Mouse (Mus musculus) heart, postnatal 0 days (tissue): ENCODE measurements around the gene Cap2. TPM values are rescaled to one million over a fixed set of nuclear protein-coding genes. Genes with fewer than 3 reads are reported as not detected.

Experiments
- ATAC-seq: fragments of 200-750 bp; cut with Nextera tagmentation; 2 replicates; pipeline ENCODE4 v1.8.0; 2017; ENCODE audit warnings: low read depth, moderate number of reproducible peaks, moderate library complexity; ENCODE audit not compliant: insufficient read depth
- DNase-seq: peaks from one replicate; pipeline ENCODE4 v3.0.0-alpha.2; 2016; ENCODE audit warnings: low spot score
- H3K27ac ChIP-seq: fragments of 300-500 bp; sonication (generic); 2 replicates; pipeline ENCODE4 v1.5.1; 2014; ENCODE audit warnings: low read depth, mild to moderate bottlenecking
- H3K27me3 ChIP-seq: fragments of 300-500 bp; sonication (generic); 2 replicates; pipeline ENCODE4 v1.6.1; 2014; ENCODE audit warnings: low read length, mixed read lengths; ENCODE audit not compliant: control insufficient read depth, insufficient read depth
- H3K36me3 ChIP-seq: fragments of 300-500 bp; sonication (generic); replicated peaks from 2 replicates; pipeline ENCODE4 v1.6.1; 2014; ENCODE audit warnings: low read length, mixed read lengths; ENCODE audit not compliant: control insufficient read depth, insufficient read depth
- H3K4me1 ChIP-seq: fragments of 300-500 bp; sonication (generic); 2 replicates; pipeline ENCODE4 v1.6.1; 2014; ENCODE audit warnings: antibody characterized with exemption; ENCODE audit not compliant: control insufficient read depth, insufficient read depth
- H3K4me2 ChIP-seq: fragments of 300-500 bp; sonication (generic); 2 replicates; pipeline ENCODE4 v1.6.1; 2014; ENCODE audit warnings: low read depth, mild to moderate bottlenecking, low read length, moderate library complexity
- H3K4me3 ChIP-seq: fragments of 300-500 bp; sonication (generic); 2 replicates; pipeline ENCODE4 v1.5.1; 2014; ENCODE audit warnings: low read depth, low read length
- H3K9ac ChIP-seq: fragments of 300-500 bp; sonication (generic); replicated peaks from 2 replicates; pipeline ENCODE4 v1.6.1; 2014; ENCODE audit warnings: low read depth, low read length, mixed read lengths
- H3K9me3 ChIP-seq: fragments of 300-500 bp; sonication (generic); replicated peaks from 2 replicates; pipeline ENCODE4 v1.6.1; 2016; ENCODE audit warnings: low read length; ENCODE audit not compliant: control insufficient read depth
- CTCF ChIP-seq: IDR thresholded peaks from 2 replicates; pipeline ENCODE4 v1.5.1; 2016; ENCODE audit warnings: antibody characterized with exemption, control low read depth, low read depth
- EP300 ChIP-seq: IDR thresholded peaks from 2 replicates; pipeline ENCODE4 v1.6.1; 2016; ENCODE audit warnings: antibody characterized with exemption, low read depth
- WGBS: fragments of 180-500 bp; shearing (Covaris S2); extraction: QIAGEN DNeasy Blood & Tissue Kit; methylation state at CpG from one replicate; pipeline ENCODE4 v1.1.7; 2014; 5-methylcytosine and 5-hydroxymethylcytosine counted together
- polyA plus RNA-seq: library from polyadenylated mRNA; unstranded; fragments of >200 nt; fragmentation: Nextera tagmentation; extraction: Ambion mirVana; gene quantifications from 2 replicates; pipeline ENCODE4 v1.2.1, GENCODE M21; 2015
- total RNA-seq: library from RNA; depleted of rRNA; stranded (reverse); fragments of >200 nt; gene quantifications from 2 replicates; pipeline ENCODE4 v1.2.3, GENCODE M21; 2014; ENCODE audit warnings: low replicate concordance; rRNA removed

Cap2 gene
- total and polyA plus RNA-seq, 2 experiments from 2014 or later = 144 to 257 TPM

DNA sequence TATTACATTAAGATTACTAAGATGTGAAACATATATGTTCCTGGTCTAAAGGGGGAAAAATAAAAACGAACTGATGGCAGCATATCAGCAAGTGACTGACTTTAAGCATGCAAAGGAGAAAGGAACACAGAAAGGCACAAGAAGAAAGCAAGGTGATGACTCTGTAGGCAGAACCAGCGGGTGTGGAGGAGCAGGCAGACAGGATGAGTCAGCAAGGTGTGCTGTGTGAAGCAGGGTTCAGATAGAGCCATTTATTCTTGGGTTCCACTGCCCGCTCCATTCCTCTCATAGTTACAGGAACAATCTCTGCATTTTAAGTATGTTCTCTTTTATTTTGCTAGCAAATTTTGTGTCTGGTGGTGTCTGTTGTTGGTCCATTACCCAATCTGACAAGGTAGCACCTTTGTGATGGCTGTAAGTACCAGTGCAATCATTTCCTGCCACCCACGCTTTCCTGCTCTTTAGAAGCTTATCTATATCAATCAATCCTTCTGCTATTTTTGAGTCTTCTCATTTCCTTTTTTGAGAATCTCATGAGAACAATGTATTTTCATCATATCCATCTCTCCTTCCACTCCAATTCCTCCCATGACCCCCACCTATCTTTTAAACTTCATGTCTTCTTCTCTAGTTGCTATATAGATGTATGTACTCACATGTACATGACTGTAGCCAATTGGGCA, 189.1 kb downstream of the Cap2 start:
- H3K27ac ChIP-seq = no peak overlapping the region
- H3K4me1 ChIP-seq = no peaks in the 10 kb centered on the region
- 83% methylated on average over 4 of the region's 4 CpGs for WGBS
- no peaks in the 10 kb centered on the region for H3K27me3 ChIP-seq
- DNase-seq (no peak), ATAC-seq (no peak)
- no peak overlapping the region for H3K9ac ChIP-seq
- no peak overlapping the region for H3K4me2 ChIP-seq
- no peak overlapping the region for H3K4me3 ChIP-seq
- peaks cover 31% of the 10 kb centered on the region for H3K36me3 ChIP-seq
- no peaks in the 10 kb centered on the region for H3K9me3 ChIP-seq
- TF ChIP-seq EP300 (no peak), CTCF (no peak)

DNA sequence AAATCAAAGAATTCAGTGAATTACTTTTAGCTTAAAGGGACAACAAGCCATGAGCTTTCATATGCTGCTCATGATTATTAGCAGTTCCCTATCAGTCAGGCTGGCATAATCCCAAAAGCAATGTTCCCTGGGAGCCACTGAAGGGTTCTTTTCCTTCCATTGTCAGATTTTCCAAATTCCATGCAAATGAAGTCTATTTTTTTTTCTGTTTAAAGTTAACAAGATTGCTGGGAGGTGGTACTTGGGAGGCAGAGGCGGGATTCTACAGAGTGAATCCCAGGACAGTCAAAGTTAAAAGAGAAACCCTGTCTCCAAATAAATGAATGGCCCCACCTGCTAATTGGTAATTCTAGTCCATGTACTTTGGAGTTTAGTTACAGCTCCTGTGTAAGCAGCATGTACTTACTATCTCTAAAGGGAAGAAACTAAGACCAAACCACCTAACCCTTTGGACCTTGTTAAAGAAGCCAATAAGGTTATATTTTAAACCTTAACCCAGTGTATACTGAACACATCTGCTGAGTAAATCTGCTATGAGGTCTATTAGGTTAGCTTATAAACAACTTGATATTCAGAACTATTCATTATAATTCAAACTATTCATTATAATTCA, 193.8 kb downstream of the Cap2 start:
- Histone ChIP-seq H3K27me3 (no peaks in the 10 kb centered on the region), H3K4me1 (no peaks in the 10 kb centered on the region), H3K9me3 (no peaks in the 10 kb centered on the region), H3K36me3 (peaks cover 41% of the 10 kb centered on the region), H3K27ac (no peak overlapping the region), H3K4me3 (no peak overlapping the region), H3K9ac (no peak overlapping the region), H3K4me2 (no peak overlapping the region)
- DNase-seq (peak; percentile 55), ATAC-seq (no peak)
- TF ChIP-seq CTCF (no peak), EP300 (no peak)
- 76% methylated on average over 1 of the region's 1 CpGs for WGBS

DNA sequence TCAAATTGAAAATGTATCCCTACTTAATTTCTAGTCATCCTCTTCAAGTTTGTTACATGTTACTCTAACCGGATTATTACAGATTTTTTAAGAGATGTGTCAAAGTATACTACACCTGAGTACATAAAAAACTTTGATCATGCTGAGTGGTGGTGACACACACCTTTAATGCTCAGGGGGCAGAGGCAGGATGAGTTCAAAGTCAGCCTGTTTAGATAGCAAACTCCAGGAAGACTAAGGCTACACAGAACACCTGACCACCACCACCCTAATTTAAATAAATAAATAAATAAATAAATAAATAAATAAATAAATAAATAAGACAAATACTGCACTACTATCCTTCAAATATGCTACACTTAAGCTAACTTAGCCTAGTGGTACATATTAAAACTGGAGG, 194.3 kb downstream of the Cap2 start:
- H3K27ac ChIP-seq = no peak overlapping the region
- no peak overlapping the region for H3K4me2 ChIP-seq
- H3K4me1 ChIP-seq = no peaks in the 10 kb centered on the region
- no peak for ATAC-seq
- no peak overlapping the region for H3K9ac ChIP-seq
- no peak overlapping the region for H3K4me3 ChIP-seq
- no peak for TF ChIP-seq CTCF
- no peak for TF ChIP-seq EP300
- DNase-seq = no peak
- no peaks in the 10 kb centered on the region for H3K27me3 ChIP-seq
- WGBS = 91% methylated on average over 1 of the region's 1 CpGs
- peaks cover 40% of the 10 kb centered on the region for H3K36me3 ChIP-seq
- no peaks in the 10 kb centered on the region for H3K9me3 ChIP-seq

GRCm38 (mm10) chr13:46696788-46697187, 195.1 kb downstream of the Cap2 start:
- no peak for TF ChIP-seq CTCF
- TF ChIP-seq EP300 = no peak
- no peak overlapping the region for H3K4me3 ChIP-seq
- no peak overlapping the region for H3K9ac ChIP-seq
- H3K9me3 ChIP-seq = no peaks in the 10 kb centered on the region
- ATAC-seq (no peak), DNase-seq (no peak)
- peaks cover 42% of the 10 kb centered on the region for H3K36me3 ChIP-seq
- WGBS = 90% methylated on average over 2 of the region's 2 CpGs
- H3K27me3 ChIP-seq = no peaks in the 10 kb centered on the region
- no peak overlapping the region for H3K4me2 ChIP-seq
- H3K4me1 ChIP-seq = no peaks in the 10 kb centered on the region
- H3K27ac ChIP-seq = no peak overlapping the region

- no peak for ATAC-seq
- TF ChIP-seq CTCF (no peak), EP300 (no peak)
- Histone ChIP-seq H3K9ac (no peak overlapping the region), H3K4me1 (no peaks in the 10 kb centered on the region), H3K27ac (no peak overlapping the region), H3K9me3 (no peaks in the 10 kb centered on the region), H3K4me3 (no peak overlapping the region), H3K27me3 (no peaks in the 10 kb centered on the region), H3K4me2 (no peak overlapping the region), H3K36me3 (peaks cover 42% of the 10 kb centered on the region)
- DNase-seq = no peak
- 92% methylated on average over 1 of the region's 1 CpGs for WGBS
Measured at GRCm38 (mm10) chr13:46699372-46699771, 197.7 kb downstream of the Cap2 start.

Other genes with a start within 250 kb of the Cap2 start
- not detected in 2 replicates for gene Stmnd1, start 228.1 kb upstream of the Cap2 start, total RNA-seq
- 0.52 and 0.69 TPM in 2 replicates for gene Stmnd1, start 228.1 kb upstream of the Cap2 start, polyA plus RNA-seq
- gene Rbm24, start 83.4 kb upstream of the Cap2 start, total RNA-seq = 506 and 538 TPM in 2 replicates
- 60.0 and 69.7 TPM in 2 replicates for gene Rbm24, start 83.4 kb upstream of the Cap2 start, polyA plus RNA-seq
- gene Fam8a1, start 167.7 kb downstream of the Cap2 start, total RNA-seq = 15.5 and 24.9 TPM in 2 replicates
- 8.0 and 8.5 TPM in 2 replicates for gene Fam8a1, start 167.7 kb downstream of the Cap2 start, polyA plus RNA-seq
- 24.7 and 26.6 TPM in 2 replicates for gene Nup153, start 226.1 kb downstream of the Cap2 start, total RNA-seq
- gene Nup153, start 226.1 kb downstream of the Cap2 start, polyA plus RNA-seq = 5.3 and 5.7 TPM in 2 replicates